Mouse (Mus musculus) gastrocnemius, adult 2 months (tissue): ENCODE results near the gene Pold4. TPM values are rescaled to one million over a fixed set of nuclear protein-coding genes. Genes with fewer than 3 reads are reported as not detected.
A peak's percentile ranks its signal among the peaks of the same experiment; 100 is the strongest.
"Not testable (repeated sequence)": the region's sequence is repeated elsewhere in the genome, so short reads cannot be mapped to it uniquely, and the experiment has no call there.

Source experiments
- DNase-seq: peaks from one replicate; pipeline ENCODE4 v3.0.0; 2022
- H3K27ac ChIP-seq: fragments of 200-600 bp; 2 replicates; pipeline ENCODE4 v1.8.1; 2022; ENCODE audit warnings: mild to moderate bottlenecking
- H3K4me3 ChIP-seq: fragments of 200-600 bp; 2 replicates; pipeline ENCODE4 v1.8.1; 2022; ENCODE audit warnings: mild to moderate bottlenecking, moderate library complexity
- CTCF ChIP-seq: fragments of 200-600 bp; IDR thresholded peaks from 2 replicates; pipeline ENCODE4 v1.8.1; 2022; ENCODE audit warnings: antibody characterized with exemption, mild to moderate bottlenecking, moderate library complexity
- intact Hi-C: fragments of 180-260 bp; cut with DNase I; formaldehyde crosslinking; loops from one replicate; pipeline ENCODE4 v1.15.1; 2025
- total RNA-seq, 2 experiments: library from RNA; stranded (reverse); gene quantifications; 2 replicates each; pipeline ENCODE4 v1.2.3; 2021

The Pold4 gene
- total RNA-seq, 2 experiments from 2014 or later: 13.6 to 16.4 TPM

GRCm38 (mm10) chr19:4242416-4242815 lies 10.7 kb downstream of the Pold4 start:
- Histone ChIP-seq H3K4me3 (no peak overlapping the region), H3K27ac (no peak overlapping the region)
- DNase-seq: no peak
- intact Hi-C loops: no loop called here
- no peak for TF ChIP-seq CTCF

- Histone ChIP-seq H3K27ac (no peak overlapping the region), H3K4me3 (no peak overlapping the region)
- TF ChIP-seq CTCF: no peak
- intact Hi-C loops: no loop called here
- DNase-seq: no peak
These were observed 13.1 kb downstream of the Pold4 start for GRCm38 (mm10) chr19:4244775-4245174.

- intact Hi-C loops: no loop called here
- DNase-seq: no peak
- peak; percentile 42 for TF ChIP-seq CTCF
- H3K4me3 ChIP-seq: no peak overlapping the region
- no peak overlapping the region for H3K27ac ChIP-seq
These were observed 15.3 kb downstream of the Pold4 start for GRCm38 (mm10) chr19:4247010-4247409.

GRCm38 (mm10) chr19:4248683-4249082 lies 17.0 kb downstream of the Pold4 start:
- DNase-seq, H3K4me3 ChIP-seq, H3K27ac ChIP-seq, intact Hi-C loops: not testable (repeated sequence)

- Histone ChIP-seq H3K27ac (peak overlapping the region; percentile 57), H3K4me3 (no peak overlapping the region)
- TF ChIP-seq CTCF: no peak
- intact Hi-C loops: loop anchor here (10.0 kb wide), 1 partner anchor 191 kb away; no protein-coding TSS in a partner anchor
- no peak for DNase-seq
These were observed 22.5 kb downstream of the Pold4 start for GRCm38 (mm10) chr19:4254230-4254629.

GRCm38 (mm10) chr19:4255583-4256162 lies 24.0 kb downstream of the Pold4 start:
- intact Hi-C loops: loop anchor here (10.0 kb wide), 1 partner anchor 189 kb away; no protein-coding TSS in a partner anchor
- no peak overlapping the region for H3K4me3 ChIP-seq
- no peak overlapping the region for H3K27ac ChIP-seq
- TF ChIP-seq CTCF: peak; percentile 45
- no peak for DNase-seq

- peak; percentile 97 for TF ChIP-seq CTCF
- Histone ChIP-seq H3K27ac (peak overlapping the region; percentile 92), H3K4me3 (peak overlapping the region; percentile 78)
- DNase-seq: peak; percentile 93
- intact Hi-C loops: loop anchor here (1.0 to 10.0 kb wide), 3 partner anchors 49 to 187 kb away; partner anchors contain the start of gene Grk2
These were observed 25.7 kb downstream of the Pold4 start for GRCm38 (mm10) chr19:4257216-4257896.

- peak overlapping the region; percentile 92 for H3K27ac ChIP-seq
- no peak for TF ChIP-seq CTCF
- peak overlapping the region; percentile 78 for H3K4me3 ChIP-seq
- intact Hi-C loops: loop anchor here (1.0 to 10.0 kb wide), 3 partner anchors 48 to 187 kb away; partner anchors contain the start of gene Grk2
- no peak for DNase-seq
These were observed 26.2 kb downstream of the Pold4 start for GRCm38 (mm10) chr19:4257897-4258252.

- Histone ChIP-seq H3K27ac (no peak overlapping the region), H3K4me3 (no peak overlapping the region)
- no peak for TF ChIP-seq CTCF
- intact Hi-C loops: no loop called here
- DNase-seq: no peak
These were observed 29.5 kb downstream of the Pold4 start for GRCm38 (mm10) chr19:4261038-4261698.

DNA sequence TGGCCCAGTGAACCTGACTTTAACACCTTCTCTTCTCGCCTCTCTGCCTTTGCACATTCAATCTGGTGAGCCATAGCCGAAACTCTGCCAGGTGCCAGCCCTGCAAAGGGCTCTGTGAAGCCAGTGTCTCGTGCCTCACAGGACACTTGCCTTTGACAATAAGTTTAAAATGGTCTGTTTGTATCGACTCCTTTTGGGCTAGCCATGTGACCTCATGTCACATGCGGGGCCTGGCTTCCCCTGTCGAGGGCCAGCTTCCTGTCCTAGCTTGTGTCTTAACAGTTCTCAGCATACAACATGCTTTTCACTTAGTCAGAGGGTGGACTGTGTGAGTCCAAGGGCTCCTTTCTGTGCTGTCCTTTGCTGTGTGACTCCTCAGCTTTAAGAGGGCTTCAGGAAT lies 31.1 kb downstream of the Pold4 start:
- TF ChIP-seq CTCF: no peak
- intact Hi-C loops: no loop called here
- no peak overlapping the region for H3K27ac ChIP-seq
- DNase-seq: no peak
- H3K4me3 ChIP-seq: no peak overlapping the region

DNA sequence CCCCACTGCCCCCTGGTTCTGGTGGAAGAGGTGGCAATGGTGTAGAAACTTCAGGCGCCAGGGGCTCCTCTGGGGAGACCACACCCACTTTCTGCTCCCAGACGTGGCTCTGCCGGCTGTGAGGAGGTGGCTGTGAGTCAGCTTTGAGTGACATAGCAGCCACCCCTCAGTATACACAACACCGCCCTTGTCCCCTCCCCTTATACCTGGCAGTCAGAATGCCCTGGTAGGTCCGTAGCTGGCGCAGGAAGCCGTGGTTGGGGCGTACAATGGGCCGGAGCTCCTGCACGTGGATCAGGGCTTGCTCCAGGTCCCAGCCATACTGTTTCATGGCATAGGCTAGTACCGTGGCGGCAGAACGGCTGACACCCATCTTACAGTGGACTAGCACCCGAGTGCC lies 32.0 kb downstream of the Pold4 start:
- TF ChIP-seq CTCF: no peak
- no peak overlapping the region for H3K4me3 ChIP-seq
- H3K27ac ChIP-seq: no peak overlapping the region
- intact Hi-C loops: no loop called here
- no peak for DNase-seq

- no peak for DNase-seq
- TF ChIP-seq CTCF: no peak
- intact Hi-C loops: no loop called here
- H3K27ac ChIP-seq: no peak overlapping the region
- H3K4me3 ChIP-seq: no peak overlapping the region
These were observed 32.6 kb downstream of the Pold4 start for GRCm38 (mm10) chr19:4264171-4264780.

DNA sequence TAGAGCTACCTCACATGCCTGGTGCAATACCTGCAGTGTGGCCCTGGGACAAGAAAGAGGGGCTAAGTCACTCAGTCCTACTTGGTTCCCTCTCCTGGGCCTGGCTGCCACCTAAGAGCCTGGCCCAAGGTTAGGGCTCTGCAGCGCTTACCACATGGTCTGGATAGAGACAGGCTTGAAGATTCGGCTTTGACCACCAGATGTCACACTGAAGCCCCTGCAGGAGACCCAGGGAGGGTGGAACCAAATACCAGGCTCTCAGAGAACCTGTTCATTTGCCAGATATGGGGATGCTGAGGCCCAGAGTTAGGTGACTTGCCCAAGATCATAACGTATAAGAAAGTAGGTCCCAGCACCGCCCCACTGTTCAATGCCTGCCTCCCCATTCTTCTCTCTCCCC lies 34.3 kb downstream of the Pold4 start:
- intact Hi-C loops: no loop called here
- no peak for DNase-seq
- no peak overlapping the region for H3K27ac ChIP-seq
- TF ChIP-seq CTCF: no peak
- H3K4me3 ChIP-seq: no peak overlapping the region
